Mouse (Mus musculus): ENCODE measurements around the gene Gm49322. TPM values are rescaled to one million over a fixed set of nuclear protein-coding genes. Genes with fewer than 3 reads are reported as not detected.

The Gm49322 gene
- total and polyA plus RNA-seq, 3 experiments = 0.28 to 1.8 (median 1.1) TPM

DNA sequence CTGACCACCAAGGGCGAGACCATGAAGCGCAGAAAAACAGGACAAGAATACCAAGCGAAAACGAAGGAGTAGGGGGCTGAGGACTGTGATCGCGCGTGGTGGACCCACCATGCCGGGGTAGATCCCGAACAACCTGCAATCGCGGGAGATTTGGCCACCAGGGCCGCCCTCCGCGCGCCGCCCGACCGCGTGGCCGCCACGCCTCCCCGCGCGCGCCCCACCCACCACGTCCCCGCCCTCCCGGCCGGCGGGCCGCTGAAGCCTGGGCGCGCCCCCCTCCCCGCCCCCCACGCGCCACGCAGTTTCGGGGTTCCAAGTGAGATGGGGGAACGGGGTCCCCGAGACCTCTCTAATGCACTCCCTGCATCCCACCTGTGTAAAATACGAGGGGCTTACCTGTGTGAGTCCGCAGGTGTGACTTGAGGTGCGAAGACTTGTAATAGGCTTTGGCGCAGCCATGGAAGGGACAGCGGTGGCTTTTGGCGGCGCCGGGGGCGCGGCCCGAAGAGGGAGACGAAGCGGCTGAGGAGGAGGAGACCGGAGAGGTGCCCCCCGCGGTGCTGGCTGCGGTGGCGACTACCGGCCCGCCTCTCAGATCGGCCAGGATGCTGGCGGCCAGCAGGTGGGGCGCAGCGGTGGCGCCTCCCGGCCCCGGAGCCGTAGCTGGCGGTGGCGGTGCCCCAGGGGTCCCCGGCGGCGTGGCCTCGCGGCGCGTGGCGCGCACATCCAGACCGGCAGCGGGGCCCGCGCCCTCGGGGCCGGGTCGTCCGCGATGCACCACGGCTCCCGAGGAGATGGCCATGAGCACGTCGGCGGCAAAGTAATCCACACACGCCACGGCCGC lies 29.2 kb upstream of the Gm49322 start:
- H3K4me2 ChIP-seq (ENCODE audit: insufficient read depth, low read depth, poor library complexity, severe bottlenecking) = peak overlapping the region; percentile 58
- H3K9me3 ChIP-seq (replicated peaks; ENCODE audit: low read length) = no peaks in the 10 kb centered on the region
- in situ Hi-C loops (cut with MboI; ENCODE audit: low pct_ligation_motif_present, low pct_unique_long_range_greater_than_20kb, low sequenced_read_pairs) = loop anchor here (5.0 kb wide), 1 partner anchor 111 kb away; no protein-coding TSS in a partner anchor
- peak overlapping the region; percentile 87 for H3K9ac ChIP-seq (ENCODE audit: insufficient read depth, low read depth)
- dilution Hi-C loops (cut with MboI; ENCODE audit: extremely low pct_ligation_motif_present, extremely low pct_unique_long_range_greater_than_20kb, low sequenced_read_pairs) = no loop called here
- peaks cover 50% of the 10 kb centered on the region for H3K79me2 ChIP-seq (replicated peaks; ENCODE audit: control insufficient read depth, extremely low read depth, insufficient read depth, poor library complexity, severe bottlenecking)
- peaks cover 17 to 54% of the 10 kb centered on the region in 2 experiments for H3K4me1 ChIP-seq (ENCODE audit: control insufficient read depth in 1 of 2, insufficient read depth in 2 of 2)
- H3K4me3 ChIP-seq (replicated peaks in 1 of 3; ENCODE audit: low read depth in 2 of 3, low read length in 2 of 3, poor library complexity in 1 of 3) = peak overlapping the region; percentile 91 to 97 (median 92)
- no peaks in the 10 kb centered on the region for H3K27me3 ChIP-seq (replicated peaks)
- H3K36me3 ChIP-seq (replicated peaks in 1 of 2; ENCODE audit: control insufficient read depth in 1 of 2, insufficient read depth in 1 of 2, low read length in 1 of 2) = peaks cover 0 to 25% of the 10 kb centered on the region in 2 experiments
- H3K27ac ChIP-seq (ENCODE audit: insufficient read depth, low read depth) = peak overlapping the region; percentile 81
- TF ChIP-seq IRF4 (IDR thresholded peaks at IDR 0.05; ENCODE audit: low read depth, low read length) = peak; percentile 40; the same call in 1 of the 2 replicates
- TF ChIP-seq ZNF384 (IDR thresholded peaks at IDR 0.05; ENCODE audit: low read depth, low read length) = no peak
- TF ChIP-seq MAX (IDR thresholded peaks at IDR 0.05; ENCODE audit: low read length) = peak; percentile 82
- TF ChIP-seq SIN3A (IDR thresholded peaks at IDR 0.05; ENCODE audit: low read length) = peak; percentile 90
- no peak for TF ChIP-seq GABPA (IDR thresholded peaks at IDR 0.05; ENCODE audit: insufficient replicate concordance, low read depth, low read length)
- TF ChIP-seq MAZ (IDR thresholded peaks at IDR 0.05; ENCODE audit: low read depth, low read length) = peak; percentile 47; the same call in 1 of the 2 replicates
- no peak for TF ChIP-seq ZKSCAN1 (IDR thresholded peaks at IDR 0.05; ENCODE audit: borderline replicate concordance, low read depth, low read length)
- peak; percentile 78 for TF ChIP-seq POLR2A (IDR thresholded peaks at IDR 0.05; ENCODE audit: low read depth, low read length)
- TF ChIP-seq CHD2 (IDR thresholded peaks at IDR 0.05; ENCODE audit: low read length) = 0 out of 2 replicates have a peak, but pooled peaks have one; percentile 58
- TF ChIP-seq ZMIZ1 (IDR thresholded peaks at IDR 0.05; ENCODE audit: low read depth, low read length) = 0 out of 2 replicates have a peak, but pooled peaks have one; percentile 24
- no peak for TF ChIP-seq MAFK (IDR thresholded peaks at IDR 0.05; ENCODE audit: insufficient replicate concordance, low read length)
- 0 out of 2 replicates have a peak, but pooled peaks have one; percentile 56 for TF ChIP-seq CHD1 (IDR thresholded peaks at IDR 0.05; ENCODE audit: low read depth, low read length)
- TF ChIP-seq MYC (IDR thresholded peaks at IDR 0.05; ENCODE audit: low read depth, low read length) = peak; percentile 79
- no peak for TF ChIP-seq BHLHE40 (IDR thresholded peaks at IDR 0.05; ENCODE audit: low read depth, low read length)
- no peak for TF ChIP-seq USF2 (conservative IDR thresholded peaks at IDR 0.05; ENCODE audit: low read depth, low read length)
- TF ChIP-seq NRF1 (IDR thresholded peaks at IDR 0.05; ENCODE audit: low read depth, low read length) = no peak
- TF ChIP-seq RAD21 (IDR thresholded peaks at IDR 0.05; ENCODE audit: low read depth, low read length) = no peak
- peak; percentile 62 for TF ChIP-seq NELFE (IDR thresholded peaks at IDR 0.05; ENCODE audit: low read depth, low read length)
- TF ChIP-seq MXI1 (IDR thresholded peaks at IDR 0.05; ENCODE audit: low read depth, low read length) = peak; percentile 97
- no peak for TF ChIP-seq JUND (conservative IDR thresholded peaks at IDR 0.05; ENCODE audit: low read depth, low read length)
- TF ChIP-seq ELF1 (IDR thresholded peaks at IDR 0.05; ENCODE audit: low read depth, low read length) = 0 out of 2 replicates have a peak, but pooled peaks have one; percentile 26
- no peak for TF ChIP-seq ZC3H11A (IDR thresholded peaks at IDR 0.05; ENCODE audit: low read depth, low read length)
- no peak for TF ChIP-seq E2F4 (IDR thresholded peaks at IDR 0.05; ENCODE audit: insufficient replicate concordance, low read depth, low read length)
- no peak for TF ChIP-seq JUN (IDR thresholded peaks at IDR 0.05; ENCODE audit: insufficient read depth, low read depth, low read length)
- no peak for TF ChIP-seq UBTF (IDR thresholded peaks at IDR 0.05; ENCODE audit: low read depth, low read length)
- DNase-seq (ENCODE audit: extremely low read depth) = peak; percentile 50

All from CH12.LX (cell line).